Mouse (Mus musculus) testis, postnatal 10 days (tissue): ENCODE results near the gene Tmem165.
A peak's percentile ranks its signal among the peaks of the same experiment; 100 is the strongest.

Experiments used
- DNase-seq: peaks from one replicate; pipeline ENCODE4 v3.0.0; 2021; ENCODE audit warnings: low spot score

The Tmem165 gene

GRCm38 (mm10) chr5:76183750-76184261 is at the start of gene Tmem165:
TSS of gene Tmem165 (plus strand) at chr5:76183880.
- peak; percentile 95 for DNase-seq

DNA sequence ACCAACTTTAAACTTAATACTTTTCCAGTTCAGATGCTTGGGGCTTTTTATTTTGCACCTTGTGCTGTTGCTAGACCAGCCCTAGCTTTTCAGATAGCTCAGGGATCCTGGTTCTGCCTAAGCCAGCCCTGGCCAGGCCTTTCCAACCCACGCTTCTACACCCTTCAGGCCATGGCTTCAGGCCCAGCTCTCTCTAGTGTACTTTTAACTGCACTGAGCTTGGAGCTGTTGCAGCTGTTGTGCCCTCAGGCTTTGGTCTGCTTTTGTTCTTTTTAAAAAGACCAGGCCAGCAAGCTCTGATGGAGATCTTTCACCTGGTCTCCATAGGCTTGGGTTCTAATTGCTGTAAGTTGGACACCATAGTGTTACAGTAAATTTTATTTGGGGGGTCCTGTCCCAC is 48.0 kb upstream of the Tmem165 start:
- DNase-seq: no peak

DNA sequence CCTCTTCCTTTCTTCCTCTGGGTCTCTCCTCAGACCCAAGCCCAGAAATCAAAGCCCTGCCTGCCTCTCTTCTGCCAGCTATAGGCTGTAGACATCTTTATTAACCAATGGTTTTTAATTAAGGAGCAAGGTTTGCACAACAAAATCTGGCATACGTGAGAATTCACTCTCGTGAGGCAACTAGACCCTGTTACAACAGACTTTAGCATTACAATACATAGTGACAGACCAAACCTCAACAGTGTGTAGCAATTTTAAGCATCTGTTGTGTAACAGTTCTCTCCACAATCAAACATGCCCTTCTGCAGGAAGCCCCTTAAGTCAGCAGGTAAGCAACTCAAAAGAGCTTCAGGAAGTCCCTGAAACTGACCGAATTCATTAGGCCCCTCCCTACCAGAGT is 47.4 kb upstream of the Tmem165 start:
- no peak for DNase-seq

GRCm38 (mm10) chr5:76137586-76137985 is 46.1 kb upstream of the Tmem165 start:
- DNase-seq: no peak

DNA sequence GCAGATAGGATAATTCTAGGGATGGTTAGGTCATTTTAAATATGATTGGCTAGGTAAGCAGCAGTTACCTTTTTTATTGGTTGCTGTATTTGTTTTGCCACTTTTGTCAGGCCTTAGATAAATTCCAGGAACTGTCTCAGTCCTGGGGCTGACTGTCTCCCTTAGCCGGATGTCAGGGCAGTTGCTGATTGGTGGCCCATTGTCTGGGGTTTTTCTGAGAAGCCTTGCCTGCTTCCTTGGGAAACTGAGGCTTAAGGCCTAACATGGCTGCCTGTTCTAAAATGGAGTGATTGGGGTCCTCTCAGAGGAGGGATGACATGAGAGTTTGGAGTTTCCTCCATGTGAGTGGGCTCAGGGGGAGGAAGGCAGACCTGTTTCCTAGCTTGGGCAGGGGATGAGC is 45.6 kb upstream of the Tmem165 start:
- no peak for DNase-seq

DNA sequence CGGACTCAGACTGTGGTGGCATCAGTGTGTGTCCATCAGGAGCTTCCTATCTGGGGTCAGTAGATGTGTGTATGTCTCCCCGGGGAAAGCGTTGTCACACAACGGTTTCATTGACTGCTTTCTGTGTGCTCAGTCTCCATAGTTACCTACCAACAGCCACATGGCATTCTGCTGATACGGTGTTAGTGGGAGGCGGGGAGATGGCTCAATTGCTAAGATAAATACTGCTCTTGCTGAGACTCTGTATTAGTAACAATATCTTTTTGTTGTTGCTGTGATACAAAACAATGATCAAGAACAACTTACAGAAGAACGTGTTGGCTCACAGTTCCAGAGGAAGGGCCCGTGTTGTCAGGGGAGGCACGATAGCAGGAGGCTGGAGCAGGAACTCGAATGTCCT is 45.2 kb upstream of the Tmem165 start:
- no peak for DNase-seq

DNA sequence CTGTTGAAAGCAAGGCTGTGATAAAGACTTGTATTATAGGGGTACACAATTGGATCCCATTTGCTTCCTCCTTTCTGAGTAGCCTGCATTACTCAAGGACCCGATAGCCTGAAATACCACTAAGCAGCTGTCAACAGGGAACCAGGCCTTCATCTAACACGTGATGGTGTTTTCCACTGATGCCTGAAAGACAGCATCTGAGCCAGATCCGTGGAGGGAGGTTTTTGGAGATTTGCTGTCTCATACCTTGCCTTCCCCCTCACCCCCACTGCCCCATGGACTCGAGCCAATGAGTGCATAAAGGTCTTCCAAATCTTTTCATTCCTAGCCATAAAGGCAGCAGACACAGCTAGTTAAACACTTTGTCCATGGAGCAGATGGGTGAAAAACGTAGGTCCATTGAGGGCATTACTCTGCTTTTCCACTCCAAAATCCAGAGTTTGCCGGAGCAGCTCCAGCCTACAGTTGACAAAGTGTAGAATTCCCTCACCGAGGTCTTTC is 44.5 kb upstream of the Tmem165 start:
- DNase-seq: no peak

DNA sequence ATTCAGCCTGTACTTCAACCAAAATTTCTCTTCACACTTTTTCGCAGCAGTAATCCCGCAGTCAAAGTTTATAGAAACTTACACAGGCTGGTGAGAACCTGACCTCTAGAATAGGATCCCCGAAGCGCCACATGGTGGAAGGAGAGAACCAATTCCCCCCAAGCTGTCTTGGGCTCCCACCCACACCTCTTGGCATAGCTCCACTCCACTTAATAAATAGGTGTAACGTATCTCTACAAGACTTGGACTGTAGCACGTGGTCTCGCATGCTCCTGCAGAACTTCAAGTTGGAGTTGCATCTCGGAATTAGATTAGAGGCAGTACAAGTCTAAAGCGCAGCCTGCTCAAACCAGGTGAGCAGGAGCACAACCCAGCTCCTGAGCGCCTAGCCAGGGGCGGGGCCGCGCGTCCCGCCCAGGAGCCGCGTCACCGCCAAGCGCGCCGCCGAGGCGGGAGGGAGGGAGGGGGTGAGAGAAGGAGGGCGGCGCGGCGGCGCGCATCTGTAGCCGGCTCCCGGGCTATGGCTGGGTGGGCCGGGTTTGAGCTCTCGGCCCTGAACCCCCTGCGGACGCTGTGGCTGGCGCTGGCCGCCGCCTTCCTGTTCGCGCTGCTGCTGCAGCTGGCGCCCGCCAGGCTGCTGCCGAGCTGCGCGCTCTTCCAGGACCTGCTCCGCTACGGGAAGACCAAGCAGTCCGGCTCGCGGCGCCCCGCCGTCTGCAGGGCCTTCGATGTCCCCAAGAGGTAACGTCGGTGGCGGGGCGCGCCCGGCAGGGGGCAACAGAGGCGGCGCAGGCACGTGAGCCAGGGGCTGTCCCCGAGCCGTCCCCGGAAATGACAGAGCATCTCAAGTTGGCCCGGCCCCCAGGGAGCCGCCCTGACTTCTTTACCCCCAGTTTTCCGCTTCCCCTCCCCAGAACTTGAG is 43.6 kb upstream of the Tmem165 start, which contains the start of gene Srd5a3:
Gene Srd5a3 (plus strand): TSS at position 464 of the 922 bp plus-strand sequence.
- DNase-seq: peak; percentile 98

GRCm38 (mm10) chr5:76140730-76141066 is 43.0 kb upstream of the Tmem165 start:
- DNase-seq: no peak

DNA sequence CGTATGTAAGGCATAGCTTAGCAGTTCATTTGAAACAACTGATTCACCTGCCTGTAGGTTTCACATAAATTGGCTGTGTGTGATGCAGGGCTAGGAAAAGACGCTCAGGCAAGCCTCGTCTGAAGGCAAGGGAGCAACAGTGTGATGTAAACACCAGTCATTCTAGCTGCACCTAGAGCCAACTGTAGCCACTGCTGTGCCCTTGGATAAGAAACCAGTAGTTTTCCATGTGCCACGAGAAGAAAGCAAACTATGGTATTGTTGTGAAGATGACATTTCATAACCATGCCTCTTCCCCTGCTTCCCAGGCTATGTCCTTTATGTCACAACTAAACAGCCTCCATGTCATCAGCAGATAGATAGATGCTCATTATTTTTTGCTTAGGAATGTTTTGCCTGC is 40.3 kb upstream of the Tmem165 start:
- DNase-seq: no peak

DNA sequence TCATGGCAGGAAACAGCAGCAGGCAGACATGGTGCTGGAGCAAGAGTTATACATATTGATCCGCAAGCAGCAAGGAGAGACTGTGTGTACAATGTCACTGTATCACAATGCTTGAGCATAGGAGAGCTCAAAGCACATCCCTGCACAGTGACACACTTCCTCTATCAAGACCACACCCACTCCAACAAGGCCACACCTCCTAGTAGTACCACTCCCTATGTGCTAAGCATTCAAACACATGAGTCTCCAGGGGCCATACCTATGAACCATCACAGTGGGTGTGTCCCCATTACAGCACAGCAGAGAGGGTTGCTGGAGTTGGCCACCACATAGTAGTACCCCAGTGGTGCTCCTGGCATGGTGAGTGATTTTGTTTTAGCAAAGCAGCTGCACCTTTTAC is 37.3 kb upstream of the Tmem165 start:
- peak; percentile 22 for DNase-seq

DNA sequence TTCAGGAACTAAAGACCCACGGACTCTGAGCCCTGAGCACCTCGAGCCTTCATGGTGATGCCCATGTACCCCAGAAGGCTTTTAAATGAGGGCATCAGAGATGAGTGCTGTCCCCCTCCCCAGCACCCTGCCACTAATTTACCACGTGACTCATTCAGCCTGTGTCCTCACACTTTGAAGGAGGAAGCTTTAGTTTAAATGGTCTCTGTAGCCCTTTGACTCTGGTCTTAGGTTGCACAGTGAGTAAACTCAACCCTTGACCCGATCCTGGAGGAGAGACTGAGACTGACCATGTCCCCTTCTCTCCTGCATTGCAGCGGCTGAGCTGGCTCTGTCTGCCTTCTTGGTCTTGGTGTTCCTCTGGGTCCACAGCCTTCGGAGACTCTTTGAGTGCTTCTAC is 34.2 kb upstream of the Tmem165 start:
- DNase-seq: peak; percentile 29

DNA sequence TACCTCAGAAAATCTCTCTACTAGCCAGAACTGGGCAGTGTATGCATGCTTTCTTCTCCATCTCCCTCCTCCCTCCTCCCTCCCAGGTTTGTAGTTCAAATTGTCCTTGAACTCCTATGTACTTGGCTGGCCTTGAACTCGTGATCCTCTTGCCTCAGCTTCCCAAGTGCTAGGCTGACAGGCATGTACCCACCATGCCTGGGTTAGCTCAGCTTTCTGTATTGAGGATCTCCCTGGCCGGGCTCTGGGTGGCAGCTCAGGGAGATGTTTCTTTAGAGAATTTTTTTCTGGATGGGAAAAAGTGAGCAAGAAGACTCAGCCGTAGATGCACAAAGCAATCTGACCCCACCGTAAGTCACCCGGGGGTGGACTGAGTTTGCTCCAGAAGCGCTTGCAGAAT is 30.7 kb upstream of the Tmem165 start:
- no peak for DNase-seq

DNA sequence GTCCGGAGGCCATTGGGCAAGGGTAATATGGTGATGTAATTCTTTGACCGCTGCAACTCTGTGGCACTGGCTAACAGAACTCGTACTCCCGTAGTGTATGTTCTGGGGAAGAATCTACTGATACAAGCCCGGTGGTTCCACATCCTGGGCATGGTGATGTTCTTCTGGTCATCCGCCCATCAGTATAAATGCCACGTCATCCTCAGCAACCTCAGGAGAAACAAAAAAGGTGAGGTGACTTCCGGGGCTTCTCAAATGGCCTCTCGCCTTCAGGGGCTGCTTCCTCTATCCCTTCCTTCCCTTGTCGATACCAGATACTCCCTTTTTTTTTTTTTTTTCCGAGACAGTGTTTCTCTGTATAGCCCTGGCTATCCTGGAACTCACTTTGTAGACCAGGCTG is 30.2 kb upstream of the Tmem165 start:
- DNase-seq: peak; percentile 31

GRCm38 (mm10) chr5:76154434-76155165 is 29.1 kb upstream of the Tmem165 start:
- DNase-seq: no peak

- DNase-seq: peak; percentile 49
Observed at GRCm38 (mm10) chr5:76159555-76159954, 24.1 kb upstream of the Tmem165 start.

GRCm38 (mm10) chr5:76160086-76160485 is 23.6 kb upstream of the Tmem165 start:
- peak; percentile 34 for DNase-seq

DNA sequence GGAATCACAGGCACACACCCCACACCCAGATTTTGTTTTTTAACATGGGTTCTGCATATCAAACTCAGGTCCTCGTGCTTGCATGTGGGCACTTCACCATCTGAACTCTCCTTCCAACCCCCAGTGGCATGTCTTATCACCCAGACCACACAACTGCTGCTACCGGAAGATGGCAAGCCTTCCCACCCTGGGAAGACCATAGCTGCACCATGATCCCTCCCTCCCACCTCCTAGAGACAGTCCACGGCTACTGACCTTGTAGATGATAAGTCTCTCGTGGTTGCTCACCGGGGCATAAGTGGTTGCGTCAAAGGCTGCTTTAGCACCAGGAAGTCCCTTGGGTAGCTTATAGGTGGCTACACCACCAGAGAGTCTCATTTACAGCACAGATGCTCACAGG is 22.2 kb upstream of the Tmem165 start:
- peak; percentile 29 for DNase-seq

DNA sequence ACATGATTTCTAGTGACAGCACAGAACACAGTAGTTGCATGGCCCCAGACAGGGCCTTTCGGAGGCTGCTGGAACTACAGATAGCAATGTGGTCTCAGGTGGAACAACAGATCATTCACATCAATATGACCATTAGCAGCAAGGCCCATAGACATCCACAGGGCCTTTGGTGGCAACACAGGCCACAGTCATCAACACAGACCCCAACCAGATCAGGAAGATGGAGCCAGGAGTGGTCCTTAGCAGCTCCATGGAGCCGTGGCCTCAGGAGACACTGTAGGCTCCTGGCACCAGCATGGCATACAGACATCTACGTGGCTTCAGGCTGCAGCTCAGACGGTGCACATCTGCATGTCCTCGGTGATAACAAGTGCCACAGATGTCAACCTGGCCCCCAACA is 20.8 kb upstream of the Tmem165 start:
- peak; percentile 29 for DNase-seq

DNA sequence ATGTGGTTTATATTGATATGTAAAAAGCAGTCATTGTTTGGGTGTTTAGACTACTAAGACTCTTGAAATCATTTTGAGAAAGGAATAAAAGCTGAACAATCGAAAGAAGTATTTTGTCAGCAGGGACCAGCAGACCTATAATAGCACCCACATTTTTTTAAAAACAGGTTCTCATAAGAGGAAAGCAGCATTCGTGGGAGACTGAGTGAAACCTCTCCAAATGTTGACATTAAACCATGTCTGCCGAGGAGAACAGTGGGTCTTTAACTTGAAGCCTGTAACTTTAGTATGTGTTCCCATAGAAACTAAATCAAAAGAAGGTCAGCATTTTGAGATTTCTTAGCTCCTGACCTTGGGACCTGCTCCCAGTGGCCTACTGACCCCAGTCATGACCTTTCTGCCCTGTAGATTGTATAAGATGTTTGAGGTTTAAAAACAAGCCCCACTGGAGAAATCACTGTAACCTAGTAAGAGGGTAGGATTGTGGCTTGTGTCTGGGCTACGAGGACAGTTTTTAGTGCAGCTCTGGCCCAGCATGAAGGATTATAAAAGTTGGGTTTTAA is 19.8 kb upstream of the Tmem165 start:
- DNase-seq: peak; percentile 29

GRCm38 (mm10) chr5:76164827-76165226 is 18.9 kb upstream of the Tmem165 start:
- DNase-seq: peak; percentile 17

DNA sequence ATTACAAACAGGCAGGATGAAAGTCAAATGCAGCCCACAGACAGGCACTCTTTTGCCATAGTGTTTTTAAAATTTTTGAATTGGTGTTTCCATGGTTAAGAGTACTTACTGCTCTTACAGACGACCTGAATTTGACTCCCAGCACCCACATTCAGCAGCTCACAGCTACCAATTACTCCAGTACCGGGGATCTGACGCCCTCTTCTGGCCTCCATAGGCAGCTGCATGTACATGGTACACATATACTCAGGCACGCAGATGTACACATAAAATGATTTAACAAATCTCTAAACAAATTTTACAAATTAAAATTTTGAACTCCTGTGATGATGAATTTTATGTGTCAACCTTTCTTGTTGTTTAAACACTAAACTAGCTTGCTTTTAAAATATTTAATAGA is 13.2 kb upstream of the Tmem165 start:
- DNase-seq: peak; percentile 37

DNA sequence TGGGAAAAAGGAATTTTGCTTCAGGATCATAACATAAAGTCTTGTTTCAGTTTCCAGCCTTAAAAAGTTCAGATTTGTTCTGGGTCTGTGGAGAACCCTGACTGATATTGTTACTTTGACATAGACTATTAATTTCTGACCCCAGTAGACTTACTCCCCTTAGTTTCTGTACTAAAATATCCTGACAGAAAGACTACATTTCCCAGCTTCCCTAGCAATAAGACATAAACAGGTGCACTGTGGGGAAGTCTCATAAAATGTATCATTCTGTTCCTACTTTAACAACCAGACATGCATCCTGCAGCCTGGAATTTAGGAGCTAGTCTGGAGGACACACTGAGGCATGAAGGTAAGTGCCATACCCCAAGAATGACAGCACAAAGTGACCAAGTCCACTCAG is 12.6 kb upstream of the Tmem165 start:
- DNase-seq: no peak
